Mouse (Mus musculus) ES-E14 (cell line): ENCODE results near the gene Mapk6. TPM values are rescaled to one million over a fixed set of nuclear protein-coding genes. Genes with fewer than 3 reads are reported as not detected.

Source experiments
- DNase-seq: peaks from one replicate; pipeline ENCODE4 v3.0.0-alpha.2; 2013; ENCODE audit warnings: low read depth, low spot score
- H3K27ac ChIP-seq: 2 replicates; pipeline ENCODE4 v1.5.1; 2012; ENCODE audit warnings: low read depth, mild to moderate bottlenecking, low read length, moderate library complexity, mixed read lengths; ENCODE audit not compliant: poor library complexity, insufficient read depth, severe bottlenecking
- H3K36me3 ChIP-seq: 2 replicates; pipeline ENCODE4 v1.6.1; 2012; ENCODE audit warnings: mild to moderate bottlenecking, low read length, moderate library complexity, mixed read lengths; ENCODE audit not compliant: control insufficient read depth, poor library complexity, insufficient read depth, severe bottlenecking
- H3K4me1 ChIP-seq, 2 experiments: fragments of 150-350 bp in 1 of 2; sonication (generic) in 1 of 2; 2 replicates each; pipeline ENCODE4 v1.6.1; 2012; ENCODE audit warnings: low read length in 2 of 2, mild to moderate bottlenecking in 1 of 2, mixed read lengths in 1 of 2; ENCODE audit not compliant: control insufficient read depth in 2 of 2, insufficient read depth in 2 of 2, poor library complexity in 1 of 2
- H3K4me3 ChIP-seq, 2 experiments: fragments of 150-350 bp in 1 of 2; sonication (generic) in 1 of 2; 2 replicates each; pipeline ENCODE4 v1.5.1; 2012; ENCODE audit warnings: low read length in 2 of 2, low read depth in 1 of 2, mild to moderate bottlenecking in 1 of 2, mixed read lengths in 1 of 2; ENCODE audit not compliant: insufficient read depth in 1 of 2, poor library complexity in 1 of 2, severe bottlenecking in 1 of 2
- H3K9ac ChIP-seq: 2 replicates; pipeline ENCODE4 v1.6.1; 2012; ENCODE audit warnings: low read depth, mild to moderate bottlenecking, low read length, mixed read lengths; ENCODE audit not compliant: poor library complexity, insufficient read depth, severe bottlenecking
- H3K9me3 ChIP-seq: fragments of 150-350 bp; sonication (generic); 2 replicates; pipeline ENCODE4 v1.6.1; 2012; ENCODE audit warnings: low read depth, mild to moderate bottlenecking, low read length; ENCODE audit not compliant: control insufficient read depth, insufficient read depth
- CHD2 ChIP-seq: IDR thresholded peaks from 2 replicates; pipeline ENCODE4 v1.6.1; 2014; ENCODE audit warnings: mild to moderate bottlenecking, low read depth, low read length, inconsistent platforms
- HCFC1 ChIP-seq: IDR thresholded peaks from 2 replicates; pipeline ENCODE4 v1.6.1; 2012; ENCODE audit warnings: low read length, inconsistent platforms, borderline replicate concordance; ENCODE audit not compliant: insufficient read depth
- MAFK ChIP-seq: IDR thresholded peaks from 2 replicates; pipeline ENCODE4 v1.6.1; 2014; ENCODE audit warnings: mild to moderate bottlenecking, low read depth, low read length, inconsistent platforms; ENCODE audit not compliant: insufficient read depth
- ZC3H11A ChIP-seq: IDR thresholded peaks from 2 replicates; pipeline ENCODE4 v1.6.1; 2012; ENCODE audit warnings: low read depth, mild to moderate bottlenecking, inconsistent platforms, low read length, borderline replicate concordance
- ZNF384 ChIP-seq: IDR thresholded peaks from 2 replicates; pipeline ENCODE4 v1.6.1; 2012; ENCODE audit warnings: low read depth, low read length, inconsistent platforms
- in situ Hi-C, 2 experiments: fragments of 600-800 bp; cut with MboI; formaldehyde crosslinking; loops; one replicate each; pipeline ENCODE4 v1.15.1; 2025; ENCODE audit warnings: low sequenced_read_pairs in 2 of 2, inconsistent platforms in 1 of 2; ENCODE audit not compliant: unreplicated experiment in 2 of 2
- total RNA-seq: library from RNA; depleted of rRNA; stranded (reverse); fragments of 300-350 nt; gene quantifications from 2 replicates; pipeline ENCODE4 v1.2.3, GENCODE M21; 2012

Mapk6 gene
- total RNA-seq, 1 experiment: 85.9 TPM

GRCm38 (mm10) chr9:75430822-75431621 lies 21.2 kb upstream of the Mapk6 start:
- Histone ChIP-seq H3K27ac (no peak overlapping the region), H3K36me3 (no peaks in the 10 kb centered on the region), H3K9me3 (no peaks in the 10 kb centered on the region), H3K4me3 (no peak overlapping the region), H3K4me1 (peaks cover 6 to 22% of the 10 kb centered on the region in 2 experiments), H3K9ac (0 out of 2 replicates have a peak overlapping the region, but pooled peaks have one; percentile 5)
- in situ Hi-C loops: no loop called here
- no peak for DNase-seq
- TF ChIP-seq MAFK (no peak), ZNF384 (no peak), HCFC1 (no peak), CHD2 (no peak), ZC3H11A (no peak)

- TF ChIP-seq ZNF384: 0 out of 2 replicates have a peak, but pooled peaks have one; percentile 47
- TF ChIP-seq HCFC1: no peak
- no peak for TF ChIP-seq CHD2
- no peak for TF ChIP-seq MAFK
- TF ChIP-seq ZC3H11A: no peak
- in situ Hi-C loops: no loop called here
- no peaks in the 10 kb centered on the region for H3K36me3 ChIP-seq
- H3K4me3 ChIP-seq: no peak overlapping the region
- H3K9me3 ChIP-seq: no peaks in the 10 kb centered on the region
- peaks cover 10 to 26% of the 10 kb centered on the region in 2 experiments for H3K4me1 ChIP-seq
- no peak for DNase-seq
- no peak overlapping the region for H3K9ac ChIP-seq
- H3K27ac ChIP-seq: no peak overlapping the region
These were observed 19.9 kb upstream of the Mapk6 start for GRCm38 (mm10) chr9:75429657-75430056.

- Histone ChIP-seq H3K36me3 (no peaks in the 10 kb centered on the region), H3K4me3 (no peak overlapping the region), H3K4me1 (peaks cover 13 to 31% of the 10 kb centered on the region in 2 experiments), H3K9ac (no peak overlapping the region), H3K27ac (no peak overlapping the region), H3K9me3 (no peaks in the 10 kb centered on the region)
- in situ Hi-C loops: no loop called here
- no peak for DNase-seq
- no peak for TF ChIP-seq ZC3H11A
- no peak for TF ChIP-seq MAFK
- no peak for TF ChIP-seq HCFC1
- TF ChIP-seq CHD2: no peak
- TF ChIP-seq ZNF384: no peak
These were observed 19.2 kb upstream of the Mapk6 start for GRCm38 (mm10) chr9:75429040-75429439.

DNA sequence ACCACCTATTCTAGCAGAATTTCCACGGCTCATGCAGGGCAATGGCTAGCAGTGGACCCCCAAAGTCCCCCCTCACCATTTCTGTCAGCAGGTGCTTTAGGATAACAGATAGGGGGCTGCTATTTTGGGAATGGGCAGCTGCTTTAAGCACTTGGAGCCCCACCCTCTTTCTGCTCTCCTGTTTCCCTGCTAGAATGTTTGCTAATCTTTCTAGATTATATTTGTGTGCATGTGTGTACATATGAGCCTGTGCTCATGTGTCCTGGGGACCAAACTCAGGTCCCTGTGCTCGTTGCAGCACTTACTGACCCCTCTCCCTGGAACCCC lies 18.4 kb upstream of the Mapk6 start:
- in situ Hi-C loops: no loop called here
- no peak for DNase-seq
- H3K4me3 ChIP-seq: no peak overlapping the region
- H3K27ac ChIP-seq: no peak overlapping the region
- no peak for TF ChIP-seq ZNF384
- no peak for TF ChIP-seq HCFC1
- TF ChIP-seq MAFK: no peak
- no peak for TF ChIP-seq ZC3H11A
- no peak for TF ChIP-seq CHD2
- H3K4me1 ChIP-seq: peaks cover 17 to 39% of the 10 kb centered on the region in 2 experiments
- H3K9me3 ChIP-seq: no peaks in the 10 kb centered on the region
- no peaks in the 10 kb centered on the region for H3K36me3 ChIP-seq
- no peak overlapping the region for H3K9ac ChIP-seq
